Mouse (Mus musculus) gastrocnemius, postnatal 4 days (tissue): Measurements from ENCODE around the gene Tmem19. TPM values are rescaled to one million over a fixed set of nuclear protein-coding genes. Genes with fewer than 3 reads are reported as not detected.
A peak's percentile ranks its signal among the peaks of the same experiment; 100 is the strongest.

Experiments used
- DNase-seq, 2 experiments: peaks; one replicate each; pipeline ENCODE4 v3.0.0; 2021 to 2022; ENCODE audit warnings: low spot score in 2 of 2, mixed read lengths in 2 of 2
- long read RNA-seq, 2 experiments: library from polyadenylated mRNA; stranded (forward); transcript quantifications; one replicate each; pipeline ENCODE4 v2.0.0; 2021
- total RNA-seq, 2 experiments: library from RNA; stranded (reverse); gene quantifications; 2 replicates each; pipeline ENCODE4 v1.2.3; 2021

The Tmem19 gene
- 10 to 100 TPM; 17.6 to 20.5 TPM for total RNA-seq
- long read RNA-seq, experiment 1, transcript Tmem19-204 (6 exons, 3,084 nt) = major isoform, 5 of 19 reads
- long read RNA-seq, experiment 1, transcript Tmem19-201 (7 exons, 3,012 nt) = major isoform, 5 of 19 reads
- long read RNA-seq, experiment 1, partial matches to known transcripts = 1 of 19 reads
- long read RNA-seq, experiment 1, other reads (novel, unspliced or antisense) = 7 of 19 reads
- long read RNA-seq, experiment 2, transcript Tmem19-201 (7 exons, 3,012 nt) = major isoform, 7 of 24 reads
- long read RNA-seq, experiment 2, partial matches to known transcripts = 2 of 24 reads
- long read RNA-seq, experiment 2, other reads (novel, unspliced or antisense) = 11 of 24 reads

- peak; percentile 94 to 98 for DNase-seq
These were observed at the start of gene Tmem19 for GRCm38 (mm10) chr10:115361840-115362622. Tmem19 (minus strand) TSS chr10:115362501.

GRCm38 (mm10) chr10:115406393-115406792 lies 44.1 kb upstream of the Tmem19 start:
- DNase-seq = peak in 1 of 2 experiments; percentile 46

DNA sequence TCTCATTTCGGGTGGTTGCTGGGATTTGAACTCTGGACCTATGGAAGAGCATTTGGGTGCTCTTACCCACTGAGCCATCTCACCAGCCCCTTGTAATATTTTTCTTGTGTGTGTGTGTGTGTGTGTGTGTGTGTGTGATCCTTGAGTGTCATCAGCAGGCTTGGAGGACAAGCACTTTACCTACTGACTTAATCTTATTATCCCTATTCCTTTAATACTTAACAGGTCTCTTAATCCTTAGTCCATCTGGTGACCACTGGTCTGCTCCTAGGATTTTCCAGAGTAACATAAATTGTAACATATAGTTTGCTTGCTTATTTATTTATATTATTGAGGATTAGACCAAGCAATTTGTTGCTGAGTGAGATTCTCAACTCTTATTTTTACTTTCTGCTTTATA lies 29.6 kb upstream of the Tmem19 start:
- no peak for DNase-seq

- DNase-seq = no peak
These were observed 28.8 kb upstream of the Tmem19 start for GRCm38 (mm10) chr10:115391076-115391475.

GRCm38 (mm10) chr10:115387891-115388290 lies 25.6 kb upstream of the Tmem19 start:
- DNase-seq = no peak

- peak; percentile 53 to 70 for DNase-seq
These were observed 23.0 kb upstream of the Tmem19 start for GRCm38 (mm10) chr10:115385018-115386002.

DNA sequence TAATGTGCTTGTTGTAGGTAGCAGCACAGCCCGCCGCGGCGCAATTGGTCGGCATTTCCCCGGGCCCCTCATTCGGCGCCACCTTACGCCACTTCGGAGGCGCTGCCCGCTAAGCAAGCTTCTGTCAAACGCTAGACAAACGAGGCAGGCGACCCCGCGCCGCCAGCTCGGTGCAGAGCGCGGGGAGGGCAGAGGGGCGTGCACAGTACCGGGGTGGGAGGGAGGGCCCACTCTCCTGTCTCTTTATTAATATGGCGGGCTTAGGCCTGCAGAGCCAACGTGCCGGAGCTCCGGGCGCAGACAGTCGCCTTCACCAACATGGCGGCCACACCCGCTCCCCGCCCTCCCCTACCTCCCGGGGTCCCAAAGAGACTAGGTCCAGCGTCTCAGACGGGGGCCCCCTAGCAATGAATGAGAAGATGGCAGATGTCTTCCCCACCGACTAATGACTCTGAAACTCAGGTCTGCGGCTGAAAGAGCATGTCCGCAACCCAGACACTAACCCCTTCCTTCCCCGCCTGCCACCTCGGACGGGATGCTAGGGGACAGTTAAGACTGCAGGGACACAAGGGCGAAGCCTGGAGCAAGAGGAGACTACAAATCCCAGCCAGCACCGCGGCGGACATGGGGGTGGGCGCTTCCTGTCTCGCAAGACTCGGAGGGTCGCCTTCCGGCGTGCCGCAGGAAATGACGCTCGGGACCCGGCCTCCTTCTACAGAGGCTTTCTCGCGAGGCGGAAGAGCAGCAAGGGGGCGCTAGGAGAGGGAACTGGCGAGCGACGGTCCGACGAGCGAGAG lies 22.1 kb upstream of the Tmem19 start, which contains the start of the genes Thap2 and Zfc3h1:
TSS of gene Thap2 (minus strand) at position 223 of the 797 bp plus-strand sequence.
TSS of gene Zfc3h1 (plus strand) at position 739 of the 797 bp plus-strand sequence.
- DNase-seq = peak; percentile 94 to 98

DNA sequence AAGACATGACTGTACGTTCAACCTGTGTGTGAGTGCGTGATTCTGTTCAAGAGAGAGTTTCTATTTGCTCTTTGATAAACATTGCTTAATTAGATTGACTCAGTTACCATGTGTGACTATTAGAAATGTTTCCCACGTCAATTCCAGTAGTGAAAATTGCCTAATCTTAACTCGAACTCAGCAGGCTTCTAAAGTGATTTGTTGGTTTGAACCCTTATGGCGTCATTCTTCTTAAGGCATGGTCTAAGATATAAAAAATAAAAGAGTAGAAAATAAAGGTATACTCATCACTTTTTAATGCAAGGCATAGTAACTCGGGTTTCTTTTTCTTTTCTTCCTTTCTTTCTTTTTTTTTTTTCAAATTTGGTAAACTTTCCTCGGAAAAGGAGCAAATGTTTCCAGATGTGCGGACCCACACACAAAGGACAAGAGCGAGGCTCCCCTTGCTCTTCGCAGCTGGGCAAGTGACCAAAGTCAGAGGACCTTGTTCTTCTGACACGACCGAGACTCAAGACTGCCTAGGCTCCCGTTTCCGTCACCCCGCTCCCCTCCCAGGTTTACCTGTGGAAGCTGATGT lies 21.4 kb upstream of the Tmem19 start:
- DNase-seq = no peak

DNA sequence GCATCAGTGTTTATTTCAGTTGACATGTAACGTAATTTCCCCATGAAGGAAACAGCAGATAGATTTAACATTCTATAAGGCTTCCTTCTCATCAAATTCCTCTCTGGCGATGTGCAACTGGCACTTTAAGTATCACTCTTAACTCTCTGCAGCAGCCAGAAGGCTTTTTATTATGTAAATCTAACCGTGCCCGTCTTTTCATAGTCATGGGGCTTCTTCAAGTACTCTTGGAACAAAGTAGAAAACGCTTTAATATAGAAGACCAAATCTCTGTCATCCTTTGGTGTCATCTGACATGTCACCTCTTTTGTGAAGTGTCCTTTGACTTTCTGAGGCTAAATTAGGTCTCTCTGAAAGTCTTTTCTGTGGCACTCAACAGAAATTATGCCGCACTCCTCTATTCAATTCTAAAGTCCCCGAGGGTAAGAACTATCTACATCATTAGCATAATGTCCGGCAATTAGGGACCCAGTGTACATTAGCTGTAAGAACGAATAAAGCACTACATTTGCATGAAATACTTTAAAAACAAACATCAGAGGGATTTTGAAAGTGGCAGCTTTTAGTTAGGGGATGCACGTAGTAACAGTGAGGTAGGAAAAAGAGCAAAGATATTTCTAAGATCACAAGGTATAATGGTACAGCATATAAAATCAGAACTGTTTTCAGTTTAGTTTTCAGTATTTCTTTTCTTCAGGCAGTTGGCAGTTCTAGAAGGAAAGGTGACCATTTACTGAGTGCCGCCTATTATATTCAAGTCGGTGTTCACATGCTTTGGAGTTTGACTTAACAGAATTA lies 20.7 kb upstream of the Tmem19 start:
- no peak for DNase-seq

- no peak for DNase-seq
These were observed 19.3 kb upstream of the Tmem19 start for GRCm38 (mm10) chr10:115381506-115382084.

DNA sequence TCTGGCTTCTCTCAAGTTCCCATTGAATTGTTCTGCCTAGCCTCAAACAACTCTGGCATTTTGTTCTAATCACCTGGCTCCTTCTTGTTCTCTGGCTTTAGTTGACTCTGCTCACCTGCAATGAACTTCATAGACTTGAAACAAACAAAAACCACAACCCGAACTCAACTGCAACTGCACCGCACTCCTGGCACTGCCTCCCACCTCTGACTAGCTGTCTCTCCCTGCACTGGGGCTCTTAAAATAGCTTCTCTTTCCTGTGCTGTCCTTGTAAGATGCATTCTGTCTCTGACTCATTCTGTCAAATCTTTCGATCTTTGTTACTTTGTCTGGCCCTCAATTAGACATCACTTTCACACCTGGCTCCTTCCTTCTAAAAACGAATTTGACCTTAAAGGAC lies 850 bp upstream of the Tmem19 start:
- DNase-seq = no peak

DNA sequence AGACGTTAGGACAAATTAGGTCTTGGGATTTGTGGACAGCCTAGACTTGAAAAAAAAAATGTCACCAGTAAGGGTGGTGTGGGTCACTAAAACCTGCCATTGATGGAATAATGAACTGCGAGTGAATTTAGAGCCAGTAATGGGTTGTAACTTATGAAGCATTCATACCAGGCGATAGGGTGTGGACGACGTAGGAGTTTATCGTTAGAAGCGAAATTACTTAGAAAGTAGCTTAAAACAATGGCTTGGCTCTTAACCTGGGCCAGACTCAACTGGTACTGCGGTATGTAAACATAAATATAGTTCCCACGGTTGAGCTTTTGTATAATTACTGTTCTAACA lies 293 bp upstream of the Tmem19 start:
- no peak for DNase-seq

DNA sequence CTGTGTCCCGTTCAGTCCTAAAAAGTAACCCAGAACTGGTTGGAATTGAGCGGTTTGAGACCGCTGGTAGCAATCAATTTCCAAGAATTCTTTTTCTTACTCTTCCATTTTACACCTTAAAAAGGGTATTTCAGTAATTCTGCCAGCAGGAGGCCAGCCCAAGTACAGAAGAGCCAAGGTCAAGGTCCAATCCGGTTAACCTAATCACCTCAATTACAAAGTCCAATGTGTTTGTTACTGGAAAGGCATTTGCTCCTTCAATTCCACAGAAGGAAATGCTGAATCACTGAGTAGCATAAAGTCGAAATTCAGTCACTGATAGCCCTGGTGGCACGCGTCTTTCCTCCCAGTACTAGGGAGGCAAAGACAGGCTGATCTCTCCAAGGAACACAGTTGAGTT lies 3.2 kb downstream of the Tmem19 start:
- DNase-seq = no peak

GRCm38 (mm10) chr10:115358216-115358919 lies 3.9 kb downstream of the Tmem19 start:
- DNase-seq = no peak

- no peak for DNase-seq
These were observed 6.2 kb downstream of the Tmem19 start for GRCm38 (mm10) chr10:115356106-115356505.

GRCm38 (mm10) chr10:115355016-115355415 lies 7.3 kb downstream of the Tmem19 start:
- no peak for DNase-seq

DNA sequence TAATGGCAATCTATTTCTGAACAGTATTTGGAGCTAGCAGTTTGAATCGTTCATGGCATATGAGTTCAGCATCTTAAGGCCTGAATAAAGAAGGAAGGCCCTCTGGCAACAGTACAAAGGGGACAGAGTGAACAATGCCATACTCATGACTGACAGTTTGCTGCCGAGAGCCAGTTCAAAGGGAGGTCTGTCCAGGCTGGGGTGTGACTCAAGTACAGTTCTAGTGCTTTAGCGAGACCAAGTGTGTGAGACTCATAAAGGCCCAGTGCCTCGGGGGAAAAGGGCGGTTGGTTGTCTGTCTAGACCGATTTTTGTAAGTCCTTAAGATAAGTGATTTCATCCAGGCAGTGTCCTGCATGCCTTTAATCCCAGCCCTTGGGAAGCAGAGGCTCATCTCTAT lies 7.7 kb downstream of the Tmem19 start:
- no peak for DNase-seq

GRCm38 (mm10) chr10:115350810-115351397 lies 11.4 kb downstream of the Tmem19 start:
- DNase-seq = no peak
